Mouse (Mus musculus) right cerebral cortex, postnatal 4 days (tissue): ENCODE results near the gene Tac2.

ENCODE experiments used
- DNase-seq: peaks from one replicate; pipeline ENCODE4 v3.0.0-alpha.2; 2022

Gene Tac2

GRCm38 (mm10) chr10:127724178-127724577 lies at the start of gene Tac2:
TSS of gene Tac2 (plus strand) at chr10:127724478.
- DNase-seq, result no peak

GRCm38 (mm10) chr10:127674794-127675522 lies 49.3 kb upstream of the Tac2 start:
- peak; percentile 67 for DNase-seq

GRCm38 (mm10) chr10:127675859-127676398 lies 48.3 kb upstream of the Tac2 start:
- no peak for DNase-seq

- peak; percentile 92 for DNase-seq
These were observed 47.4 kb upstream of the Tac2 start for GRCm38 (mm10) chr10:127676691-127677548.

- peak; percentile 52 for DNase-seq
These were observed 46.5 kb upstream of the Tac2 start for GRCm38 (mm10) chr10:127677591-127678336.

GRCm38 (mm10) chr10:127679208-127679607 lies 45.1 kb upstream of the Tac2 start:
- DNase-seq, result no peak

GRCm38 (mm10) chr10:127679881-127680280 lies 44.4 kb upstream of the Tac2 start:
- no peak for DNase-seq

GRCm38 (mm10) chr10:127682886-127683285 lies 41.4 kb upstream of the Tac2 start:
- DNase-seq, result no peak

- no peak for DNase-seq
These were observed 33.2 kb upstream of the Tac2 start for GRCm38 (mm10) chr10:127691053-127691452.

- no peak for DNase-seq
These were observed 29.6 kb upstream of the Tac2 start for GRCm38 (mm10) chr10:127694636-127695035.

- no peak for DNase-seq
These were observed 28.5 kb upstream of the Tac2 start for GRCm38 (mm10) chr10:127695775-127696174.

GRCm38 (mm10) chr10:127698966-127699365 lies 25.3 kb upstream of the Tac2 start:
- no peak for DNase-seq

GRCm38 (mm10) chr10:127703299-127703698 lies 21.0 kb upstream of the Tac2 start:
- no peak for DNase-seq

GRCm38 (mm10) chr10:127704293-127704692 lies 20.0 kb upstream of the Tac2 start:
- DNase-seq, result no peak

- DNase-seq, result no peak
These were observed 19.5 kb upstream of the Tac2 start, which contains the start of gene Myo1a for GRCm38 (mm10) chr10:127704766-127705220. TSS of gene Myo1a (plus strand) at chr10:127705170.

- no peak for DNase-seq
These were observed 18.5 kb upstream of the Tac2 start for GRCm38 (mm10) chr10:127705783-127706182.

- DNase-seq, result no peak
These were observed 16.6 kb upstream of the Tac2 start for GRCm38 (mm10) chr10:127707721-127708120.

- no peak for DNase-seq
These were observed 15.4 kb upstream of the Tac2 start for GRCm38 (mm10) chr10:127708850-127709370.

- no peak for DNase-seq
These were observed 13.9 kb upstream of the Tac2 start for GRCm38 (mm10) chr10:127710331-127710730.

- DNase-seq, result no peak
These were observed 11.5 kb upstream of the Tac2 start for GRCm38 (mm10) chr10:127712736-127713135.

- no peak for DNase-seq
These were observed 2.4 kb upstream of the Tac2 start for GRCm38 (mm10) chr10:127721671-127722418.

- no peak for DNase-seq
These were observed 858 bp downstream of the Tac2 start for GRCm38 (mm10) chr10:127725136-127725535.
